Mouse (Mus musculus): ENCODE results near the gene Cacnb4. TPM values are rescaled to one million over a fixed set of nuclear protein-coding genes. Genes with fewer than 3 reads are reported as not detected.

Gene Cacnb4
- polyA plus RNA-seq, 1 experiment from 2014 or later = 12.7 TPM

GRCm38 (mm10) chr2:52686601-52687000, 10.0 kb upstream of the Cacnb4 start:
- Histone ChIP-seq H3K9ac (replicated peaks) (no peak overlapping the region), H3K4me3 (no peak overlapping the region), H3K9me3 (no peaks in the 10 kb centered on the region), H3K4me2 (replicated peaks) (no peak overlapping the region), H3K27me3 (no peaks in the 10 kb centered on the region), H3K4me1 (no peaks in the 10 kb centered on the region), H3K36me3 (no peaks in the 10 kb centered on the region), H3K27ac (replicated peaks) (no peak overlapping the region)
- 86% methylated on average over 6 of the region's 6 CpGs for WGBS
- ATAC-seq (replicated peaks) = no peak

GRCm38 (mm10) chr2:52677589-52677988, 958 bp upstream of the Cacnb4 start:
- ATAC-seq (replicated peaks) = no peak
- Histone ChIP-seq H3K4me2 (replicated peaks) (no peak overlapping the region), H3K27me3 (0 out of 2 replicates have a peak, but pooled peaks cover 2% of the 10 kb centered on the region), H3K9me3 (no peaks in the 10 kb centered on the region), H3K36me3 (no peaks in the 10 kb centered on the region), H3K9ac (replicated peaks) (no peak overlapping the region), H3K4me1 (peaks cover 13% of the 10 kb centered on the region), H3K27ac (replicated peaks) (no peak overlapping the region), H3K4me3 (no peak overlapping the region)
- 71% methylated on average over 4 of the region's 4 CpGs for WGBS

GRCm38 (mm10) chr2:52676913-52677303, 277 bp upstream of the Cacnb4 start:
- Histone ChIP-seq H3K27ac (replicated peaks) (no peak overlapping the region), H3K36me3 (no peaks in the 10 kb centered on the region), H3K9me3 (no peaks in the 10 kb centered on the region), H3K4me1 (peaks cover 13% of the 10 kb centered on the region), H3K4me3 (peak overlapping the region; percentile 86), H3K27me3 (0 out of 2 replicates have a peak, but pooled peaks cover 2% of the 10 kb centered on the region), H3K9ac (replicated peaks) (peak overlapping the region; percentile 80; the same call in 1 of the 2 replicates), H3K4me2 (replicated peaks) (peak overlapping the region; percentile 82)
- 6% methylated on average over 6 of the region's 6 CpGs for WGBS
- ATAC-seq (replicated peaks) = no peak

- Histone ChIP-seq H3K27ac (replicated peaks) (peak overlapping the region; percentile 62), H3K36me3 (no peaks in the 10 kb centered on the region), H3K9me3 (no peaks in the 10 kb centered on the region), H3K27me3 (0 out of 2 replicates have a peak, but pooled peaks cover 2% of the 10 kb centered on the region), H3K4me3 (peak overlapping the region; percentile 86), H3K4me1 (peaks cover 13% of the 10 kb centered on the region), H3K9ac (replicated peaks) (peak overlapping the region; percentile 80), H3K4me2 (replicated peaks) (peak overlapping the region; percentile 82)
- peak; percentile 49 for ATAC-seq (replicated peaks)
- WGBS = under 1% methylated on average over 41 of the region's 42 CpGs
Observed at GRCm38 (mm10) chr2:52675278-52675987, 1.2 kb downstream of the Cacnb4 start.

GRCm38 (mm10) chr2:52674886-52675277, 1.7 kb downstream of the Cacnb4 start:
- under 1% methylated on average over 19 of the region's 19 CpGs for WGBS
- H3K36me3 ChIP-seq = no peaks in the 10 kb centered on the region
- peak overlapping the region; percentile 80; the same call in 1 of the 2 replicates for H3K9ac ChIP-seq (replicated peaks)

GRCm38 (mm10) chr2:52673172-52673571, 3.5 kb downstream of the Cacnb4 start:
- peaks cover 13% of the 10 kb centered on the region for H3K4me1 ChIP-seq
- H3K4me2 ChIP-seq (replicated peaks) = no peak overlapping the region
- H3K27me3 ChIP-seq = 0 out of 2 replicates have a peak, but pooled peaks cover 2% of the 10 kb centered on the region
- H3K9me3 ChIP-seq = no peaks in the 10 kb centered on the region
- H3K9ac ChIP-seq (replicated peaks) = no peak overlapping the region
- no peak for ATAC-seq (replicated peaks)
- WGBS = 91% methylated on average over 1 of the region's 1 CpGs
- no peak overlapping the region for H3K4me3 ChIP-seq
- no peaks in the 10 kb centered on the region for H3K36me3 ChIP-seq
- no peak overlapping the region for H3K27ac ChIP-seq (replicated peaks)

More at GRCm38 (mm10) chr2:52674886-52675277, 1.7 kb downstream of the Cacnb4 start:
- peak overlapping the region; percentile 86 for H3K4me3 ChIP-seq
- 0 out of 2 replicates have a peak, but pooled peaks cover 2% of the 10 kb centered on the region for H3K27me3 ChIP-seq
- peaks cover 13% of the 10 kb centered on the region for H3K4me1 ChIP-seq
- H3K4me2 ChIP-seq (replicated peaks) = peak overlapping the region; percentile 82
- ATAC-seq (replicated peaks) = no peak
- H3K9me3 ChIP-seq = no peaks in the 10 kb centered on the region
- H3K27ac ChIP-seq (replicated peaks) = no peak overlapping the region

GRCm38 (mm10) chr2:52670733-52671132, 5.9 kb downstream of the Cacnb4 start:
- Histone ChIP-seq H3K27ac (replicated peaks) (no peak overlapping the region), H3K36me3 (no peaks in the 10 kb centered on the region), H3K4me3 (no peak overlapping the region), H3K4me1 (peaks cover 9% of the 10 kb centered on the region), H3K4me2 (replicated peaks) (no peak overlapping the region), H3K9ac (replicated peaks) (no peak overlapping the region), H3K27me3 (0 out of 2 replicates have a peak, but pooled peaks cover 2% of the 10 kb centered on the region), H3K9me3 (no peaks in the 10 kb centered on the region)
- WGBS = 77% methylated on average over 5 of the region's 5 CpGs
- no peak for ATAC-seq (replicated peaks)

GRCm38 (mm10) chr2:52668480-52668879, 8.2 kb downstream of the Cacnb4 start:
- Histone ChIP-seq H3K27me3 (no peaks in the 10 kb centered on the region), H3K27ac (replicated peaks) (no peak overlapping the region), H3K4me1 (no peaks in the 10 kb centered on the region), H3K4me3 (no peak overlapping the region), H3K9me3 (no peaks in the 10 kb centered on the region), H3K9ac (replicated peaks) (no peak overlapping the region), H3K4me2 (replicated peaks) (no peak overlapping the region), H3K36me3 (no peaks in the 10 kb centered on the region)
- WGBS = 88% methylated on average over 6 of the region's 6 CpGs
- no peak for ATAC-seq (replicated peaks)

- 89% methylated on average over 5 of the region's 5 CpGs for WGBS
- Histone ChIP-seq H3K9me3 (no peaks in the 10 kb centered on the region), H3K4me1 (no peaks in the 10 kb centered on the region), H3K27ac (replicated peaks) (no peak overlapping the region), H3K4me2 (replicated peaks) (no peak overlapping the region), H3K4me3 (no peak overlapping the region), H3K9ac (replicated peaks) (no peak overlapping the region), H3K27me3 (no peaks in the 10 kb centered on the region), H3K36me3 (no peaks in the 10 kb centered on the region)
- ATAC-seq (replicated peaks) = no peak
Observed at GRCm38 (mm10) chr2:52656722-52657121, 19.9 kb downstream of the Cacnb4 start.

- no peak for ATAC-seq (replicated peaks)
- 85% methylated on average over 4 of the region's 4 CpGs for WGBS
- H3K27ac ChIP-seq (replicated peaks) = no peak overlapping the region
- no peaks in the 10 kb centered on the region for H3K27me3 ChIP-seq
- H3K4me1 ChIP-seq = no peaks in the 10 kb centered on the region
- no peaks in the 10 kb centered on the region for H3K36me3 ChIP-seq
- no peaks in the 10 kb centered on the region for H3K9me3 ChIP-seq
- H3K4me3 ChIP-seq = no peak overlapping the region
- no peak overlapping the region for H3K9ac ChIP-seq (replicated peaks)
- H3K4me2 ChIP-seq (replicated peaks) = no peak overlapping the region
Observed at GRCm38 (mm10) chr2:52654541-52654940, 22.1 kb downstream of the Cacnb4 start.

- no peak overlapping the region for H3K4me3 ChIP-seq
- no peak overlapping the region for H3K4me2 ChIP-seq (replicated peaks)
- H3K9me3 ChIP-seq = no peaks in the 10 kb centered on the region
- H3K36me3 ChIP-seq = no peaks in the 10 kb centered on the region
- H3K4me1 ChIP-seq = no peaks in the 10 kb centered on the region
- no peak overlapping the region for H3K27ac ChIP-seq (replicated peaks)
- ATAC-seq (replicated peaks) = no peak
- H3K9ac ChIP-seq (replicated peaks) = no peak overlapping the region
- H3K27me3 ChIP-seq = no peaks in the 10 kb centered on the region
- 89% methylated on average over 6 of the region's 6 CpGs for WGBS
Observed at GRCm38 (mm10) chr2:52651547-52651946, 25.1 kb downstream of the Cacnb4 start.

GRCm38 (mm10) chr2:52647255-52647998, 29.2 kb downstream of the Cacnb4 start:
- H3K4me3 ChIP-seq = no peak overlapping the region

More at GRCm38 (mm10) chr2:52647255-52647998, 29.2 kb downstream of the Cacnb4 start:
- Histone ChIP-seq H3K27ac (replicated peaks) (no peak overlapping the region), H3K36me3 (no peaks in the 10 kb centered on the region), H3K9me3 (no peaks in the 10 kb centered on the region), H3K4me2 (replicated peaks) (no peak overlapping the region), H3K9ac (replicated peaks) (no peak overlapping the region), H3K27me3 (no peaks in the 10 kb centered on the region), H3K4me1 (no peaks in the 10 kb centered on the region)
- WGBS = 75% methylated on average over 8 of the region's 8 CpGs
- peak; percentile 55; the same call in 1 of the 2 replicates for ATAC-seq (replicated peaks)

Measured in forebrain, embryonic 15.5 days (tissue).